Mouse (Mus musculus): ENCODE data around the gene Foxl2. TPM values are rescaled to one million over a fixed set of nuclear protein-coding genes. Genes with fewer than 3 reads are reported as not detected.

The Foxl2 gene
- total RNA-seq, 2 experiments from 2014 or later = 0.82 to 0.95 TPM

GRCm38 (mm10) chr9:98961591-98962477 lies 6.7 kb downstream of the Foxl2 start:
- no peak for DNase-seq (ENCODE audit: low spot score in 2 of 2)

GRCm38 (mm10) chr9:98962478-98963142 lies 7.5 kb downstream of the Foxl2 start:
- DNase-seq (ENCODE audit: low spot score in 2 of 2) = no peak

- DNase-seq (ENCODE audit: low spot score in 2 of 2) = no peak
Measured at GRCm38 (mm10) chr9:98963661-98964060, 8.6 kb downstream of the Foxl2 start.

GRCm38 (mm10) chr9:98965084-98965483 lies 10.0 kb downstream of the Foxl2 start:
- peak in 1 of 2 experiments; percentile 21 for DNase-seq (ENCODE audit: low spot score in 2 of 2)

- no peak for DNase-seq (ENCODE audit: low spot score in 2 of 2)
Measured at GRCm38 (mm10) chr9:98973101-98973521, 18.0 kb downstream of the Foxl2 start.

- DNase-seq (ENCODE audit: low spot score in 2 of 2) = no peak
Measured at GRCm38 (mm10) chr9:98973561-98973960, 18.5 kb downstream of the Foxl2 start.

GRCm38 (mm10) chr9:98974898-98975297 lies 19.8 kb downstream of the Foxl2 start:
- no peak for DNase-seq (ENCODE audit: low spot score in 2 of 2)

- no peak for DNase-seq (ENCODE audit: low spot score in 2 of 2)
Measured at GRCm38 (mm10) chr9:98976081-98976480, 21.0 kb downstream of the Foxl2 start.

GRCm38 (mm10) chr9:98976520-98976919 lies 21.4 kb downstream of the Foxl2 start:
- DNase-seq (ENCODE audit: low spot score in 2 of 2) = no peak

- peak; percentile 88 to 93 for DNase-seq (ENCODE audit: low spot score in 2 of 2)
Measured at GRCm38 (mm10) chr9:98979431-98980416, 24.6 kb downstream of the Foxl2 start.

GRCm38 (mm10) chr9:98985800-98986475 lies 30.9 kb downstream of the Foxl2 start, which contains the start of gene Faim:
Gene Faim (plus strand): TSS chr9:98986373.
- DNase-seq (ENCODE audit: low spot score in 2 of 2) = peak; percentile 100

GRCm38 (mm10) chr9:98986476-98987096 lies 31.5 kb downstream of the Foxl2 start:
- DNase-seq (ENCODE audit: low spot score in 2 of 2) = peak in 1 of 2 experiments; percentile 34

GRCm38 (mm10) chr9:98987131-98987530 lies 32.0 kb downstream of the Foxl2 start:
- DNase-seq (ENCODE audit: low spot score in 2 of 2) = no peak

GRCm38 (mm10) chr9:98994103-98994502 lies 39.0 kb downstream of the Foxl2 start:
- no peak for DNase-seq (ENCODE audit: low spot score in 2 of 2)

GRCm38 (mm10) chr9:98999881-99000339 lies 44.8 kb downstream of the Foxl2 start:
- peak; percentile 15 to 64 for DNase-seq (ENCODE audit: low spot score in 2 of 2)

GRCm38 (mm10) chr9:99001326-99001725 lies 46.2 kb downstream of the Foxl2 start:
- no peak for DNase-seq (ENCODE audit: low spot score in 2 of 2)
